Mouse (Mus musculus) embryonic facial prominence, embryonic 15.5 days (tissue): ENCODE measurements around the gene H2afv. TPM values are rescaled to one million over a fixed set of nuclear protein-coding genes. Genes with fewer than 3 reads are reported as not detected.

Experiments used
- ATAC-seq: fragments of 200-750 bp; cut with Nextera tagmentation; 2 replicates; pipeline ENCODE4 v1.8.0; 2017; ENCODE audit warnings: low read depth, moderate TSS enrichment; ENCODE audit not compliant: insufficient number of reproducible peaks, low FRiP score, low TSS enrichment
- H3K27ac ChIP-seq: fragments of 300-500 bp; sonication (generic); replicated peaks from 2 replicates; pipeline ENCODE4 v1.5.1; 2015; ENCODE audit warnings: mild to moderate bottlenecking, inconsistent platforms
- H3K27me3 ChIP-seq: fragments of 300-500 bp; sonication (generic); 2 replicates; pipeline ENCODE4 v1.6.1; 2015; ENCODE audit warnings: inconsistent platforms
- H3K36me3 ChIP-seq: fragments of 300-500 bp; sonication (generic); 2 replicates; pipeline ENCODE4 v1.6.1; 2015; ENCODE audit warnings: mild to moderate bottlenecking, inconsistent platforms
- H3K4me1 ChIP-seq: fragments of 300-500 bp; sonication (generic); 2 replicates; pipeline ENCODE4 v1.6.1; 2015; ENCODE audit warnings: inconsistent platforms
- H3K4me2 ChIP-seq: fragments of 300-500 bp; sonication (generic); replicated peaks from 2 replicates; pipeline ENCODE4 v1.6.1; 2015; ENCODE audit warnings: mild to moderate bottlenecking, inconsistent platforms
- H3K4me3 ChIP-seq: fragments of 300-500 bp; sonication (generic); replicated peaks from 2 replicates; pipeline ENCODE4 v1.5.1; 2015; ENCODE audit warnings: mild to moderate bottlenecking, inconsistent platforms
- H3K9ac ChIP-seq: fragments of 300-500 bp; sonication (generic); 2 replicates; pipeline ENCODE4 v1.6.1; 2015; ENCODE audit warnings: inconsistent platforms
- H3K9me3 ChIP-seq: fragments of 300-500 bp; sonication (generic); replicated peaks from 2 replicates; pipeline ENCODE4 v1.6.1; 2016; ENCODE audit warnings: inconsistent platforms
- WGBS: fragments of 180-500 bp; shearing (Covaris S2); methylation state at CpG from one replicate; pipeline ENCODE4 v1.1.7; 2015; 5-methylcytosine and 5-hydroxymethylcytosine counted together
- microRNA-seq: library from miRNA; unstranded; fragments of <30 nt; microRNA quantifications from one replicate; pipeline ENCODE4, GENCODE M21; 2016; ENCODE audit warnings: borderline number of aligned reads
- polyA plus RNA-seq: library from polyadenylated mRNA; unstranded; fragments of >200 nt; fragmentation: Nextera tagmentation; extraction: Ambion mirVana; gene quantifications from 2 replicates; pipeline ENCODE4 v1.2.1, GENCODE M21; 2015

Gene H2afv
- polyA plus RNA-seq, 1 experiment from 2014 or later, result 443 TPM

GRCm38 (mm10) chr11:6380916-6381315 is 63.3 kb downstream of the H2afv start:
- H3K9ac ChIP-seq, result no peak overlapping the region
- no peaks in the 10 kb centered on the region for H3K4me1 ChIP-seq
- H3K27me3 ChIP-seq, result no peaks in the 10 kb centered on the region
- H3K4me2 ChIP-seq, result no peak overlapping the region
- H3K27ac ChIP-seq, result no peak overlapping the region
- H3K9me3 ChIP-seq, result no peaks in the 10 kb centered on the region
- no peak for ATAC-seq
- no peak overlapping the region for H3K4me3 ChIP-seq
- WGBS, result 79% methylated on average over 6 of the region's 6 CpGs
- H3K36me3 ChIP-seq, result no peaks in the 10 kb centered on the region

Small RNA genes lying within 50 kb of the gene (microRNA-seq; reads per million reads assigned to microRNA genes)
- gene Gm22123 (not detected), gene Mir7651 (not detected)

Other genes starting within 250 kb of the H2afv start
- gene A730071L15Rik, start 244.4 kb downstream of the H2afv start, polyA plus RNA-seq, result 0.43 TPM in 2 replicates
- gene Nudcd3, start 244.0 kb downstream of the H2afv start, polyA plus RNA-seq, result 39.7 and 41.3 TPM in 2 replicates
- gene Npc1l1, start 214.3 kb downstream of the H2afv start, polyA plus RNA-seq, result 0.04 and 0.14 TPM in 2 replicates
- gene Ddx56, start 176.7 kb downstream of the H2afv start, polyA plus RNA-seq, result 85.9 and 86.9 TPM in 2 replicates
- gene Tmed4, start 169.6 kb downstream of the H2afv start, polyA plus RNA-seq, result 102 and 105 TPM in 2 replicates
- 98.5 and 101 TPM in 2 replicates for gene Ogdh, start 152.8 kb downstream of the H2afv start, polyA plus RNA-seq
- gene Zmiz2, start 55.4 kb downstream of the H2afv start, polyA plus RNA-seq, result 12.6 and 12.9 TPM in 2 replicates
- gene Ppia, start 29.0 kb downstream of the H2afv start, polyA plus RNA-seq, result 4,428 and 4,532 TPM in 2 replicates
- 28.7 and 32.1 TPM in 2 replicates for gene Purb, start 31.5 kb upstream of the H2afv start, polyA plus RNA-seq
- 3.2 and 3.6 TPM in 2 replicates for gene Myo1g, start 76.5 kb upstream of the H2afv start, polyA plus RNA-seq
- gene Ccm2, start 102.4 kb upstream of the H2afv start, polyA plus RNA-seq, result 88.9 and 93.0 TPM in 2 replicates
- gene Nacad, start 161.6 kb upstream of the H2afv start, polyA plus RNA-seq, result 2.2 and 3.5 TPM in 2 replicates
- 36.0 and 40.4 TPM in 2 replicates for gene Tbrg4, start 181.6 kb upstream of the H2afv start, polyA plus RNA-seq
- gene Wap, start 194.2 kb upstream of the H2afv start, polyA plus RNA-seq, result not detected in 2 replicates
- 14.1 and 18.2 TPM in 2 replicates for gene Ramp3, start 214.1 kb upstream of the H2afv start, polyA plus RNA-seq